Mouse (Mus musculus) adrenal gland, adult 18-20 months (tissue): Measurements from ENCODE around the gene Hoxb8. TPM values are rescaled to one million over a fixed set of nuclear protein-coding genes. Genes with fewer than 3 reads are reported as not detected.

Experiments used
- DNase-seq, 2 experiments: peaks; one replicate each; pipeline ENCODE4 v3.0.0; 2021 to 2022; ENCODE audit warnings: low spot score in 2 of 2
- total RNA-seq, 2 experiments: library from RNA; stranded (reverse); gene quantifications; 1 replicate in 1 of 2; 2 replicates in 1 of 2; pipeline ENCODE4 v1.2.3; 2021

Hoxb8 gene
- total RNA-seq, 2 experiments from 2014 or later, result 54.8 to 119 TPM

DNA sequence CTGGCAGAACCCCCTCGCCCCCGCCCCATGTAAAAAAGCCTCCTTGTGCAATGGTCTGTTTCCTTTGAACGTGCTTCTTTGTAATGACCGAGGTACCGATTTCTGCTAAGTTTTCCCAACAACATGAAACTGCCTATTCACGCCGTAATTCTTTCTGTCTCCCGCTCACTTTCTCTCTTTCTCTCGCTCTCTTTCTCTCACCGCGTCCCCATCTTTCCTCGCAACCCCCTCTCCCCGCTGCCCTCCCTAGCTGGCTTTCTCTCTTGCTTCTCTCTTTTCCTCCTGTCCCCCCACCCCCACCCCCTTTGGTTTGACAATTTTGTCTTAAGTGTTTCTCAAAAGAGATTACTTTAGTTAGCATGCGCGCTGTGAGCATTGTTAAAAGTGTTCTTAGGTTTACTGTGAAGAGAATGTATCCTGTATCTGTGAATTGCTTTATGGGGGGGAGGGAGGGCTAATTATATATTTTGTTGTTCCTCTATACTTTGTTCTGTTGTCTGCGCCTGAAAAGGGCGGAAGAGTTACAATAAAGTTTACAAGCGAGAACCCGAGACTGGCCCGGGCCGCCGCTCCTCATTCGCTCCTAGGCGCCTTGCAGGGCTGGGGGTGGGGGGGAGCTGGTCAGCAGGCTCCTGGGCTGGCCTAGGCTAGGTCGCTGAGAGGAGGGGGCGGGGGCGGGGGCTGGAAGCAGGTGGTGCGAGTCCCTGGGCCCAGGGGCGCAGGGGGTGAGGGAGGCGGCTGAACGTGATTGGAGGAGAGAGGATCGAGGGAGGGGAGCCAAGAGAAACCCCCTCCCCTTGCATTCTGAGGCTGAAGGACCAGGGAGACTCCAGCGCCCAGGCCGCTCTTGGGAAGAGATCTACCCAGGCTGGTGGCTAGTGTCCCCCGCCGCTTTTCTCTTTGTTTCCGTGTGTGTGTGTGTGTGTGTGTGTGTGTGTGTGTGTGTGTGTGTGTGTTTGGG lies 3.3 kb downstream of the Hoxb8 start:
- DNase-seq, result no peak

DNA sequence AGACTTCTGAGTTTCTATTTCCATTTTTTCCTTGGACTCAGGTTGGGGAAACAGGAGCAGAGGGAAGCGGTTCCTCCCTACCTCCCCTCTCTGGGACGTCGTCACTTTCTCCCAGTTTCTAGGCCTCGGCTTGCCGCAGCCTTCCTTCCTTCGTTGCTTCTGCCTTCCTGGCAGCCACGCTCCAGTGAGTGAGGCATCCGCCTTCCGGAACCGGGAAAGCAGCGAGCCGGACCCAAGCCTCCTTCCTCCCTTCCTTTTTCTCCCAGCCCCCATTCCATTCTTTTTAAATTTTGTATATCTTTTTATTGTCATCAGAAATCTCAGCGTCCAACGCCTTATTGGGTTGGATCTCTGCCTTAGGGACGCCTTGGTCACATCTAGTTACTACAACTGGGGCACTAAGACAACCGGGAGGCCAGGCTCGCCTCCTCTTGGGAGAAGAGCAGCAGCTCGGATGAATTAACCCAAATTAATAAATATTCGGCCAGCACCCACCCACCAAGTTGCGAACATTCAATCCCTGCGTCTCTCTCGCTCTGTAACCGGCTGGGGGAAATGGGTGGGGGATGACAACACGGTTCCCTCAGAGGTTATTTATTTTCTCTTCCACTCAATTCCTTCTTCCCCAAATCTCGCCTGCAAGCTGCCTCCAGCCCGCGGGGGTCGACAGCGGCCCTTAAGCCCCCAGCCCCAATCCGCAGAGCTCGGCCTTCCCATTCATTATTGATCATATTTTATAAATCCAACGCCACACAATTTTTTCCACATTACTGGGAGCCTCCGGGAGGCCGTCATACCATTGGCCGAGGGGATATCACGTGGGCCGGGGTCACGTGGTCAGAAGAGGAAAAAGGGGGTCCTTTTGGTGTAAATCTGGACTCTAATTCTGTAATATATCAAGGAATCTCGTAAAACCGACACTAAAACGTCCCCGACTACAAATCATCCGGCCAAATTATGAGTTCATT lies 4.3 kb downstream of the Hoxb8 start, which contains the start of gene Hoxb7:
Gene Hoxb7 (plus strand): TSS at position 853 of the 968 bp plus-strand sequence.
- peak in 1 of 2 experiments; percentile 74 for DNase-seq

DNA sequence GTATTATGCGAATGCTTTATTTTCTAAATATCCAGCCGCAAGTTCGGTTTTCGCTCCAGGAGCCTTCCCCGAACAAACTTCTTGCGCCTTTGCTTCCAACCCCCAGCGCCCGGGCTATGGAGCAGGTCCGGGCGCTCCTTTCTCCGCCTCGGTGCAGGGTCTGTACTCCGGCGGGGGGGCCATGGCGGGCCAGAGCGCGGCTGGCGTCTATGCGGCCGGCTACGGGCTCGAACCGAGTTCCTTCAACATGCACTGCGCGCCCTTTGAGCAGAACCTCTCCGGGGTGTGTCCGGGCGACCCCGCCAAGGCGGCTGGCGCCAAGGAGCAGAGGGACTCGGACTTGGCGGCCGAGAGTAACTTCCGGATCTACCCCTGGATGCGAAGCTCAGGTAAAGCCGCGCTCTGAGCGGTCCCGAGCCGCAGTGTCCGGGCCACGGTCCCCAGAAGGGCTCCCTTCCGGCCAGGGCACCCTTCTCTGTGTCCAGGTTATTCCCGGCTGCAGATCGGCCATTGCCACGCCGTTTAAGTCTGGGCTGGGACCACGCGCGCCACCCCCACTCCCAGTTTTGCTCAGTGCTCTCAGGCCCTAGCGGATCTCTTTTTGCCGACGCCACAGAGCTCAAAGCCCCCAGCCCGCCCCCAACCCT lies 5.2 kb downstream of the Hoxb8 start:
- peak in 1 of 2 experiments; percentile 60 for DNase-seq

DNA sequence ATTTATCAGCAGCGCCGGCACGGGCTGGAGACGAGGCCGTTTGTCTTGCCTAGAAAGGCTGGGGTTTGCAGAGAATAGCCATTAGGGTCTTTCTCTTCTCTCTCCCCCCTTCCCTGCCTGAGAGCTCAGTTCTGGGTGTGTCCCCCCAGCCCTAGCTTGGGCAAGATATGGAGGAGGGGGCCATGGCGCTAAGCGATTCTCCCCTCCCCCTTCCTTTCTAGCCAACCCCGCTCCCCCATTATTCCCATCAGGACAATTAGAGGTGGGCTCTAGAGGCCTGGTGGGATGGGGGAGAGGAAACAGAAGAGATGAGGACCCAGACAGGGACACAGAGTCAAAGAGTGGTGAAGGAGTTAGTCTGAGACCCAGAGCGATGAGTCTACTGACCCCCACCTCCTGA lies 5.7 kb downstream of the Hoxb8 start:
- peak in 1 of 2 experiments; percentile 31 for DNase-seq

DNA sequence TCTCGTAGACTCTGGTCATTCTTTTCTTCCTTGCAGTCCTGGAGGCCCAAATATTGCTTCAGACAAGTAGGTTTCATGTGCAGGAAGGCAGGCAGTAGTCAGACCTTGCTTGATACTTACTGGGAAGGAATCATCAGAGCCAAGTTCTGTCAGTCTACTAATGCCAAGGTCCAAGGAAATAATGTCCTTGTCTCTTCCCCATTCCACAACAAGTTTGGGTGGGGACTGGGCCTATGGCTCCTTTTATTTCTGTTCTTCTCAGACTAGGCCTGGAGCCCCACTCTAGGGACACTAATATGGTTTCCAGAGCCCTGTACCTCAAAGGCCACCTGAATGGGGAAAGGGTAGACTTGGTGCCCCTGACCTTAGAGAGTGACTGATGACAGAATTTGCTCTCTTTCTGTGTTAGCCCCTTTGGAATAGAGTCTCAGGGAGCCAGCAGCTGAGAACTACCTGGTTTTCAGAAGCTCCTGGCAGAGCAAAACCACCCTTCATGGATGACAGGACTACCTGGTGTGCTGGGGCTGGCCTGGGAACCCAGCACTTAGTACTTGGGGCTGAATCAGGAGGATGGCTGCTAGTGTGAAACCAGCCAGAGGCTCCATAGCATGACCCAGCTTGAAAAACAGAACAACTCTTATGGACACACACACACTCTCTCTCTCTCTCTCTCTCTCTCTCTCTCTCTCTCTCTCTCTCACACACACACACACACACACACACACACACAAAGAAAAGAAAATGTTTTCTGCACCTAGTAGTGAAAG lies 6.9 kb downstream of the Hoxb8 start:
- no peak for DNase-seq

DNA sequence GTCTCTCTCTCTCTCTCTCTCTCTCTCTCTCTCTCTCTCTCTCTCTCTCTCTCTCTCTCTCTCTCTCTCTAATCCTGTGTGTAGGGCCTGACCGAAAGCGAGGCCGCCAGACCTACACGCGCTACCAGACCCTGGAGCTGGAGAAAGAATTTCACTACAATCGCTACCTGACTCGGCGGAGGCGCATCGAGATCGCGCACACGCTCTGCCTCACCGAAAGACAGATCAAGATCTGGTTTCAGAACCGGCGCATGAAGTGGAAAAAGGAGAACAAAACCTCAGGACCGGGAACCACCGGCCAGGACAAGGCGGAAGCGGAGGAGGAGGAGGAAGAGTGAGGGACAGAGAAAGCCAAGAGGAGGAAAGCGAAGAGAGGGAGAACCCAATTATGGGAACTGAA lies 7.6 kb downstream of the Hoxb8 start:
- DNase-seq, result no peak

DNA sequence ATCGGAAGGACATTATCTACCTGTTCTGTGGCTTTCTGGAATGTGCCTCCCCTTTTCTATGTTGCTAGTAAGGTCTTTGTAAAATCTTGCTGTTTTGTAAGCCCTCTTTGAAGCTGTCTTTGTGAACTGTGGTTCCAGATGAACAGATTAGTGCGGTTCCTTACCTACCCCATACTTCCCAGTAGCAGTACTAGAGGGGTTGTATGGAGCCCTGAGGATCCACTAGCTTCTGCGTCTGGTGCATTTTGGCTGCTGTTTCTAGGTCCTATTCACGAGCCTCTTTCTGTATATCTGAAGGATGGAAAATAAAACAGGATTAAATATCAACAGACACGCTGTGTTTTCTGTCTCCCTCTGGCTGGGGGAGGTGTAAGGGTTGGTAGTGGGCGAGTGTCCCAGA lies 8.1 kb downstream of the Hoxb8 start:
- DNase-seq, result no peak

DNA sequence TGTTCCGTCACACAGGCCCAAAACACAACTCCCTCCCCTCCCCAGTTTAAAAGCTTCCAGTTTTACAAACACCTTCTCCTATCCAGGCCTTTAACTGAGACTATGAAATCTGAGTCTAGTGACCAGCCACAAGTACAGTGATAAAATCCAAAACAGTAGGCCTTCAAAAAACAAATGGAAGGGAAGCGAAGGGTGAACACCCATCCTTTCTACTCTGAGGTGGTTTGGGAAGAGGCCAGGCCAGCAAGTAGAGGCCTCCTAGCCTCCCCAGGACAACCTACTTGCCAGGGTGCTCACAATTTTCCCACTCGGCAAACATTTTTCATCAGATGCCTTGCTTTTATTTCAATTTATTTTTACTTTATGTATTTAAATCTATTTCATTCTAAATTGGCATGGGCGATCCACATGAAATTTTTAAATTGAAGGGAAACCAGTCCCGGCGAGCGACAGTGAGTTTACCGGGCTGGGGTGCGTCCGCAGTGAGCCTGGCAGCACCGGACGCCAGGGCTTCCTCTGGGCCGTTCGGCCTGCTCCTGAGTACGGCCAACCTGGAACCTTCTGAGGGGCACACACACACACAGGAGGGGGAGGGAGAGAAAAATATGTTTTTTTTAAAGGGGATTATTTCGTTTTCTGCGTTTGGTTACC lies 9.1 kb downstream of the Hoxb8 start:
- DNase-seq, result no peak

DNA sequence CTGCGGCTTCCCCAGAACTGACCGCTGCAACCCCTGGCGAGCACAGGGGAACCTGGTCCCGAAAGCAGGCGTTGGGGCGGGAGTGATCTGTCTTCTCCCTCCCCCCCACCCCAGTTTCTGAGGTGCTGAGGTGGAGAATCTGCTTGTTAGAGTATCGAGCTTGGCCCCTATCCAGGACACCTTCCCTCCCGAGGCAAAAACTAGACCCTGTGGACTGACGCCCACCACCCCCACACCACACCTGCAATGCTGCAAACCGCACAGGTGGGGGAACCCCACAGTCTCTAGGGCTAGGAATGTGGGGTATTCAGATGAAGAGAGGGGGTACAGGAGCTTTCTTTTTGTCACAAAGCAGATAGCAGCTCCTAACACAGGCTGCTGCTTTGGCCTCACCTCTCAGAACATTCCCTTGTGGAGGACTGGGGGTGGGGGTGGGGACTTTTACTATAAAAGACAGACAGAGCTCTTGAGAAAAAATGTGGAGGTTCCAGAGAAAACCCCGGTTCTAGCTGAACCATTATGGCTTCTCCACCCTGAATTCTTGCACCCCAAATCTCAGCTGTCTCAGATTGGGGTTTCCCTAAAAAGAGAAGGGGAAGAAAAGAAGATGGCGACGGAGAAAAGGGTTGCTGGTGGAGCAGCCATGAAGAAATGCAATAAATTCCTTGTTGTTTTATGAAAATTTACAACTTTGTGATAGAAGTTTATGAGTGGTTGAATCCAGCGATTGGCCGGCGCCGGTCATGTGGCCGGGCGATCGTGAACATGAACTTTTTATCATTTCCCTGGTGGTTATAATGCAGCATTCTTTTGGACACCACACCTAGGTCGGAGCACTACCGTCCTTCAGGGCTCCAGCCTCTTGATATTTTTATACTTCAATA lies 10.2 kb downstream of the Hoxb8 start, which contains the start of gene Hoxb6:
Gene Hoxb6 (plus strand): TSS at position 796 of the 884 bp plus-strand sequence.
- no peak for DNase-seq

DNA sequence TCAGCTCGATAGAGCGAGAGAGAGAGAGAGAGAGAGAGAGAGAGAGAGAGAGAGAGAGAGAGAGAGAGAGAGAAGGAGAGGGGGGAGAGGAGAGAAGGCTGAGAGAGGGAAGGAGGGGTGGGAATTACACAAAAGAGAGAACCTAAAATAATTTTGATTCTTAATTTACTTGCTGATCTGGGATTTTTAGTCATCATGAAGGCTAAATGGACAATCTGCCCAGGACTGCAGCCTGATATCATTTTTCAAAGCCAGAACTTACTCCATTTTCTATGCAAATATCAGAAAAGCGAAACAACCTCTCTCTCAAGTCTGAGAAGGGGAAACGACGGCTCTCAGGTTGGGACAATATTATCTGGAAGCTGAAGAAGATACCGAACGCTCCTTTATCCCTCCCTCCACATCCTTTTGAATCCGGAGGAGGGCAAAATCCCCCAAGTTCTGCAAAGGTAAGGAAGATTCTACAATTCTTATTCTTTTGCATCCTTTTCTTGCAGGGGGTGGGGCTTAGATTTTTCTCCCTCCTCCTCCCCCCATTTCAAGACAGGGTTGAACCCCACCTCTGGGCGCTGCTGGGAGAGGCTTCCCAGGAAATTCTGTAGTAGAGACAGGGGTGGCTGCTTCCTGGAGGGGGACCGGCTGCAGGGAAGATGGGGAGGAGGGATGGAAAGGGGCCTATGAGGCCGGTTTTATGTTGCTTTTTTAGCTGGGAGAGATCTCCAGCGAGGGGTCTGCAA lies 11.0 kb downstream of the Hoxb8 start:
- no peak for DNase-seq

DNA sequence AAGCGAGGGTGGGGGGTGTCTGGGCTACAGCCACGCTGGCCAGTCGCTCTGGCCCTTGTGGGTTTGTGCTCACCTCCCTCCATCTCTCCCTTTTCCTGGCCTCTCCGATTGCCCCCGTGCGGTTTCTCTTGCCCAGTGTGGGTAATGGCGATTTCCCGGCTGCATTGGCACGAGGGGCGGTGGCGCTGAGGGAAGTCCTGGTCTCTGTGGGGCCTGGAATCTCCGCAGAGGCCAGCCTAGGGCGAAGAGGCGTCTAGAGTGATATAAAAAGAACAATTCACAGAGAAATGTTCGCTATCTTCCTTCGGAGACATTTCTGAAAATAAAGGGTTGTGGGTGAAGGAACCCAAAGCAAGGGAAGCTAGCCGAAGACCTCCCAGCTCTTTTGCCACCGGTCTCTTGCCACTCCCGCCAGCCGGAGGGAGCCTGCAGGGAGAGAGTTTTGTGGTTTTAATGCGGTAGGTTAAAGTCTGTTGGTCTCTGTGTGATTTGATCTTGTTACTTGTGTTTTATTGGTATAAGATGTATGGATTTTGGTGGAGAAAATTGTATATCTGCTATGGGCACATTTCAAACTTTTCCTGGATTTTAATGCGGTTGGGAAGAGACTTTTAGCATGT lies 11.7 kb downstream of the Hoxb8 start:
- DNase-seq, result no peak

DNA sequence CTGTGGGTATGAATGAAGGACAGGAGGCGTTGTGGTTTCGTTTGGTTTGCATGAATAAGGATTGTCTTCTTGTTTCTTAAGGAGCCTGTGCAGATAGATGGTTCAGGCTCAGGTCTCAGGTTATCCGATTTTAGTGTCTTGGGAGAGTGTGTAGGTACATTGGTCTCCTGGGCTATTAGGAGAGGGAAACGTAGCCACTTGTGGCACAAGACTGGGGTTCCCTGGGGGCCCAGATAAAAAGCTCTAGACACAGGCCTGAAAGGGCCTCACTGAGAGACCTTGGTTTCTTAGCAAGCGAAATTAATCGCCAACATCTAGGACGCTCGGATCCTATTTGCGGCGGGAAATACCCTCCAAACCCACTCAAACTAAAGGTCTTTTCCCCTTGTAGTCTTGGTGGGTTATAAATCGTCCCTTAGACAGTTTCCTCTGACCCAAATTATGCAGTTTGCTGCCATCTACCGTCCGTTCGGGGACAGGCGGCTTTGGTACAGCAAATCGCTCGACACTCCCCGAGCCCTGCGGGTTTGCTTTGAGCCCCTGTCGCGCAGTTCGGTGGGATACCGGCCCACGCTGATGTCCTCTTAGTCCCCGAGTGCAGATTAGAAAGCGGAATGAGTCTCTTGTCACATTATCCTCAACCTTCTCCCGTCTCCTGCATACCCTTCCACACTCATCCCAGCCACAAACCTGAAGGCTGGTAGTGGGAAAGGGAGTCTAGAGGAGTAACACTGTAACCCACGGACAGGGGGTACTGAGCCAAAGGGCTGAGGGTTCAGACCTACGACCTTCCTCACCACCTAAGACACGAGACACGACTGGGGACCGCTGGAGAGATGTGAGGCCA lies 12.8 kb downstream of the Hoxb8 start:
- peak; percentile 85 to 90 for DNase-seq

DNA sequence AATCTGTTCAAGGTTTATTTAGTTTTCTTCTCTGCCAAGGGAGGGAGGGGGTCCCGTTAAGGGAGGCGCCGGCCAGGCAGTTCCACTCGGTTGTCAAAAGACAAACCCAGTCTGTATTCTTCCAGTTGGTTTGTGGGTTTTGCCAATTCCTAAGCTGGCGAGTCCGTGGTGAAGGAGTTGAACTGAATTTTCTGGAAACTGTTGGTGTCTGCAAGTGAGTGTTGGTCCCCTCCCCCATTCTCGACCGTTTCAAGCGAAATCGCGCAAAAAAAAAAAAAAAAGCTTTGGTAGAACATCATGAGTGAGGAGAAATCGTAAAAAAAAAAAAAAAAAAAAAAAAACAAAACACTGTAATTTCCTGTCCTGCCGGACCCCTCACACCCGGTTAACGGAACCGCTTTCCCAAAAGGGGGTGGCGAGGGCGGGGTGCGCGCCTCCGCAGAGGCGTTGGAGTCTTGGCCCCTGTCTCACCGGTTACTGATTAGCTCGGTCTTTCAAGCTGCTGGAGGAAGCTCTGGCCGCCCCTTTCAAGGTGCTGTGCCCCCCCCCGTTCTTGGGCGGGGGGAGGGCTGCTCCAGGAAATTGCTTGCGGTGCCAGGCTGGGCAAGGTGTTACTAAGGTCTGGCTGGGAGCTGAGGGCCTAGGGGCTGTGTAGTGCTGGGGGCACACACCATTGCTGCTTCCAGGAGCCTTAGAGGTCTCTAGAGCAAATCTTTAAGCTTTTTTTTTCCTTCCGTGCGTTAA lies 13.6 kb downstream of the Hoxb8 start:
- no peak for DNase-seq

DNA sequence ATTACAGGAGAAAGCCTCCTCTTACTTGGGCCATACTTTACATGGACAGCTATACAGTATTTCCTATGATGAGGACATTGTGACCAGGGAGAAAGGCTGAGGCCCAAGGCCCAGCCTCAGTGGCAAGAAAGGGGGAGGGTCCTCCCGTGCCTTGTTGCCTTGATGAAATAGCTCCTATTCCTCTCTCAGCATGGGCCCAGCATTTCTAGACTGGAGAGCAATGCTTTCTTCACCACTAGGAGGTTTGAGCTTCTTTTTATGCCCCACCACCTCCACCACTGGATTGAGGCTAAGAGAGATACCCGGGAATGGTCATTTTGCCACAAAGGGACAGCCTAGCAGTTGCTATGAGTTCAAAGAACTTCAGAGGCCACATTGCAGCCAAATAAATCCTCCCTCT lies 15.3 kb downstream of the Hoxb8 start:
- DNase-seq, result no peak

DNA sequence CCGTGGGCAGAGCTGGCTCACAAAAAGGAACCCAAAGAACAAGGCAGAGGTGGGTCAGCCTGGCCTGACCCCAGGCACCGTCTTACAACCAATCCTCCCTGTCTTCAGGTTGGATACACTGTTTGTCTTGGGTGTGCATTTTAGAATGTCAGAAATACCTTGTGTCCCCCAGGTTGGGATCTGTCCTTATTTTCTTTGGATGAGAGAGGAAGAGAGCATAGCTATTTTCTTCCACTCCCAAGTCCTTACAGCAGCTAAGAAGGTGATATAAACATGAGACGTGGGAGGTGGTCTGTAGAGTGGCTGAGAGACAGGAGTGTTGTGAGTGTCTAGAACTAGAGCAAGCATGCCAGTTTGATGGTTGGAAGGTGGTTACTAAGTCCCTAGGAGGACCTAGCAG lies 15.7 kb downstream of the Hoxb8 start:
- DNase-seq, result no peak
